Mouse (Mus musculus) large intestine, adult 2 months (tissue): ENCODE data around the gene Irf3. TPM values are rescaled to one million over a fixed set of nuclear protein-coding genes. Genes with fewer than 3 reads are reported as not detected.

ENCODE experiments used
- DNase-seq: peaks from one replicate; pipeline ENCODE4 v3.0.0-alpha.2; 2012; ENCODE audit warnings: low read depth, low spot score
- WGBS: fragments of 180-500 bp; shearing (Covaris S2); methylation state at CpG from one replicate; pipeline ENCODE4 v1.1.7; 2018; 5-methylcytosine and 5-hydroxymethylcytosine counted together
- polyA plus RNA-seq: library from polyadenylated mRNA; depleted of rRNA; stranded (reverse); fragments of >200 nt; gene quantifications from 2 replicates; pipeline ENCODE4 v1.2.3, GENCODE M21; 2012

Gene Irf3
- polyA plus RNA-seq, 1 experiment = 107 TPM

- 52% methylated on average over 14 of the region's 14 CpGs for WGBS
- DNase-seq = no peak
These were observed 23.9 kb upstream of the Irf3 start for GRCm38 (mm10) chr7:44973415-44974130.

GRCm38 (mm10) chr7:44974383-44975116 lies 22.9 kb upstream of the Irf3 start, which contains the start of gene Cpt1c:
TSS of gene Cpt1c (minus strand) at chr7:44974851.
- DNase-seq = no peak
- 4% methylated on average over 22 of the region's 22 CpGs for WGBS

GRCm38 (mm10) chr7:44975117-44975419 lies 22.4 kb upstream of the Irf3 start:
- DNase-seq = no peak
- 18% methylated on average over 6 of the region's 6 CpGs for whole genome bisulfite sequencing

GRCm38 (mm10) chr7:44978300-44978699 lies 19.1 kb upstream of the Irf3 start:
- WGBS = 94% methylated on average over 3 of the region's 3 CpGs
- no peak for DNase-seq

- DNase-seq = no peak
- 93% methylated on average over 8 of the region's 8 CpGs for WGBS
These were observed 15.9 kb upstream of the Irf3 start for GRCm38 (mm10) chr7:44981539-44981938.

- DNase-seq = no peak
- 19% methylated on average over 6 of the region's 6 CpGs for WGBS
These were observed 14.4 kb upstream of the Irf3 start for GRCm38 (mm10) chr7:44983085-44983484.

- WGBS = 74% methylated on average over 7 of the region's 7 CpGs
- no peak for DNase-seq
These were observed 13.3 kb upstream of the Irf3 start for GRCm38 (mm10) chr7:44983944-44984832.

GRCm38 (mm10) chr7:44984833-44985164 lies 12.6 kb upstream of the Irf3 start:
- DNase-seq = no peak
- 44% methylated on average over 3 of the region's 3 CpGs for WGBS

- WGBS = 2% methylated on average over 44 of the region's 45 CpGs
- no peak for DNase-seq
These were observed 11.8 kb upstream of the Irf3 start for GRCm38 (mm10) chr7:44985595-44986191.

- DNase-seq = peak; percentile 99
- WGBS = 1% methylated on average over 42 of the region's 42 CpGs
These were observed 11.1 kb upstream of the Irf3 start, which contains the start of gene Prmt1 for GRCm38 (mm10) chr7:44986192-44986878. TSS of gene Prmt1 (minus strand) at chr7:44986568.

- DNase-seq = no peak
- WGBS = under 1% methylated on average over 29 of the region's 29 CpGs
These were observed 10.3 kb upstream of the Irf3 start for GRCm38 (mm10) chr7:44986879-44987718.

GRCm38 (mm10) chr7:44996672-44997071 lies 776 bp upstream of the Irf3 start:
- DNase-seq = no peak

GRCm38 (mm10) chr7:44997940-44998428 lies 536 bp downstream of the Irf3 start:
- under 1% methylated on average over 15 of the region's 15 CpGs for WGBS
- DNase-seq = no peak

More at GRCm38 (mm10) chr7:44996672-44997071, 776 bp upstream of the Irf3 start:
- 7% methylated on average over 10 of the region's 10 CpGs for WGBS

GRCm38 (mm10) chr7:44998501-44998955 lies 1.1 kb downstream of the Irf3 start, which contains the start of gene Bcl2l12:
TSS of gene Bcl2l12 (minus strand) at chr7:44998712.
- under 1% methylated on average over 18 of the region's 18 CpGs for WGBS
- DNase-seq = no peak

- DNase-seq = no peak
- 63% methylated on average over 11 of the region's 11 CpGs for WGBS
These were observed 2.3 kb downstream of the Irf3 start for GRCm38 (mm10) chr7:44999753-45000152.

GRCm38 (mm10) chr7:45000539-45001114 lies 3.2 kb downstream of the Irf3 start:
- DNase-seq = no peak
- WGBS = 63% methylated on average over 21 of the region's 21 CpGs

GRCm38 (mm10) chr7:45002440-45002839 lies 5.0 kb downstream of the Irf3 start:
- no peak for DNase-seq
- WGBS = 69% methylated on average over 7 of the region's 7 CpGs

GRCm38 (mm10) chr7:45004546-45004945 lies 7.1 kb downstream of the Irf3 start:
- no peak for DNase-seq
- 56% methylated on average over 3 of the region's 3 CpGs for WGBS
